Mouse (Mus musculus) lung, adult 2 months (tissue): ENCODE data around the gene Plekha6. TPM values are rescaled to one million over a fixed set of nuclear protein-coding genes. Genes with fewer than 3 reads are reported as not detected.

Source experiments
- DNase-seq: peaks from one replicate; pipeline ENCODE4 v3.0.0; 2022
- H3K4me1 ChIP-seq: fragments of 200-500 bp; 2 replicates; pipeline ENCODE4 v1.6.1; 2011; ENCODE audit warnings: low read length; ENCODE audit not compliant: control insufficient read depth, insufficient read depth
- H3K4me3 ChIP-seq: fragments of 200-500 bp; replicated peaks from 2 replicates; pipeline ENCODE3; 2011; ENCODE audit warnings: low read depth, mild to moderate bottlenecking, control low read depth, low read length; ENCODE audit errors: extremely low read depth
- CTCF ChIP-seq: fragments of 200-500 bp; IDR thresholded peaks from 2 replicates; pipeline ENCODE4 v1.5.1; 2011; ENCODE audit warnings: mild to moderate bottlenecking, low read length, control low read depth; ENCODE audit not compliant: insufficient read depth
- POLR2A ChIP-seq: fragments of 200-500 bp; IDR thresholded peaks from 2 replicates; pipeline ENCODE4 v1.6.1; 2011; ENCODE audit warnings: low read depth, mild to moderate bottlenecking, control low read depth, low read length, borderline replicate concordance; ENCODE audit errors: extremely low read depth
- WGBS: fragments of 180-500 bp; shearing (Covaris S2); methylation state at CpG from one replicate; pipeline ENCODE4 v1.1.7; 2018; 5-methylcytosine and 5-hydroxymethylcytosine counted together
- polyA plus RNA-seq: library from polyadenylated mRNA; depleted of rRNA; stranded (reverse); fragments of >200 nt; gene quantifications from 2 replicates; pipeline ENCODE4 v1.2.3, GENCODE M21; 2012

The Plekha6 gene
- polyA plus RNA-seq, 1 experiment, result 39.4 TPM

DNA sequence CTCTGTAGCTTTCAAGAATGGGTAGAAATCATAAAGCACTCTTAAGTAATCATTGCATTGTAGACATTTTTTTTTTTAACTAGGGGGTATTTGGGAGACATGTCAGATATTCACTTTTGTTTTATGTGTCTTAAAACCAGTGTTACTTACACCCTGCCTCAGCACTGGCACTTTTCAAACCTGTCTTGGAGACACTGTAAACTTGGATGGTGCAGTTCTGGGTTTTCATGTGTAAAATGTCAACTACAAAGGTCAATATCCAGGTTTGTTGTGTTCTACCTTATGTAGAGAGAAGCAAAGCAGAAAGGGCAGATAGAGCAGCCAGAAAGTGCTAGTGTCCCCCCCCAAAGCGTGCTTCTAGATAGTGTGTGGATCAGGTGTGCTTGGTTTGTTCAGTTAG, 25.6 kb upstream of the Plekha6 start:
- TF ChIP-seq POLR2A (no peak), CTCF (no peak)
- DNase-seq, result no peak
- no peak overlapping the region for H3K4me3 ChIP-seq
- 92% methylated on average over 1 of the region's 1 CpGs for WGBS
- peaks cover 10% of the 10 kb centered on the region for H3K4me1 ChIP-seq

DNA sequence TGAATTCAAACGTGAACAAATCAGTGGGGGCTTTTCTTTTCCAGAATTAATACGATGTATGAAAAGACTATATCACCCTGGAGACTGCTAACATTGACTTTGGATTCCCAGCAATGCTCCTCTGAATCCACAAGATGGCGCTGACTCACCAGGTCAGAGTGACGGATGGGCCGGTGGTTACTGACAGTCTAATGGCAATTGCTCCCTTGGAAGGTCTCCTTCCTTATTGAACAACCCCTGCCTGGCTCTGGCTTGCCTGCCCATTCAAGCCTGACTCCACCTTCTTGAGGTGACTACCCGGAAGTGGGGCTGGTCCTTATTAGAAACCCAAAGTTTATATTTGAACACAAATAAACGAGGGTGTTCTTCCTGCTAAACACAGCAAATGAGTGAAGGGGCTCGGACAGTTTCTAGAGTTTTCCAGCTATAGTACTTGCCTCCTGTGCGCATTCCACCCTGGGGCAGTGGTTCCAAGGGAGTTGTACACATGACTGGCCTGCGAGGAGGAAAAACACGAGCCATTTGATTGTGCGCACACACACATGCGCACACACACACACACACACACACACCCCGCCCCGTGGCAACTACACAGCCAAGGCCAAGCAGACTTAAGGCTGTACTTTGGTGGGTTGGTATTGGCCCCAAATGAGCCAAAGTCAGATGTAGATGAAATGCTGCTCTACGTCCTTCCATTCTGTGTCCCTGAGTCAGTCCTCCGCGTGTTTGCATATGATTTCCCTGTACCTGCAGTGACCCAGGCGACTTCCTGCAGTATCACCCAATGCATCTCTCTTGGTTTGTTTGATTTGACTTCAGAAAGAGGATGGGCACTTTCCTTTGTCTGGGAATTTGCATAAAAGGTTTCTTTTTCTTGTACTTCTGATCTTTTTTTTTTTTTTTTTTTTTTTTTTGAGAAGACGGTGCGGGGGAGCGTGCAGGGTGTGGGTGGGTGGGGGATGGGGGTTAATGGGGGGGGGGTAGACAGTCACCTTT, 17.7 kb upstream of the Plekha6 start:
- H3K4me3 ChIP-seq, result no peak overlapping the region
- TF ChIP-seq POLR2A (no peak), CTCF (peak; percentile 93)
- H3K4me1 ChIP-seq, result no peaks in the 10 kb centered on the region
- peak; percentile 42 for DNase-seq
- 56% methylated on average over 22 of the region's 22 CpGs for WGBS

DNA sequence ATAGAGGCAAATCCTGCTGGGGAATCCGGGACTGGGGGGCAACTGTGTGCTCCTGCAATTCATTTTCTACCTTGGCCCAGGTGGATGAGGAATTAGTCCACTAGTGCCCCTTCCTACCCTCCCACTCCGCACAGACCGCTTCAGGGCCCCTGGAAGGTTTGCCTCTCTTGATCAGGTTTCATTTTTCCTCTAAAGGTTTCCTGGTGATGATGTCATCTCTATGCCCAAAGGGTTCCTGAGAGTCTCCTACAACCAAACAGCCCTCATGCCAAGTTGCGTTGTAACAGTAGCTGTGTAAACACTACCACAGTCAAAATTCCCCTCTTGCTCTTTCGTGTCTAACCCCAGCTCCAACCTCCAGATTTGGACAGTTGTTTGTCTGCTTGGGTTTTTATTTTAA, 16.7 kb upstream of the Plekha6 start:
- 56% methylated on average over 5 of the region's 5 CpGs for WGBS
- DNase-seq, result no peak
- H3K4me3 ChIP-seq, result no peak overlapping the region
- TF ChIP-seq CTCF (no peak), POLR2A (no peak)
- H3K4me1 ChIP-seq, result no peaks in the 10 kb centered on the region

DNA sequence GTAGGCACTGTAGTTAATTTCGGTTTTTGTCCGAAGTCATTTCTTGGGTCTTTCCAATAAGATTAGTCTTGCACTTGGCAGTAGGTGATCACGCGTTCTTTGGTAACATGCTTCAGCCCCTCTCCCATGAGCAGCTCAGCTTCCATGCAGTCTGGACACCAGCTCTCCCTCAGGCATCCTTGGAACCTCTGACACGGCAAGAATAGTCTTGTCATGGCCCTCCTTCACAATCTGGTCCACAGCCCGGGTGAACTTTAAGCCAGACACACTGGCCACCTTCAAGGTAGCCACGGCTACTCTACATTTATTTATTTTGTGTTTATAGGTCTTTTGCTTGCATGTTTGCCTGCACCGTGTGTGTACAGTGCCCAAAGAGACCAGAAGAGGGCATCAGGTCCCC, 15.9 kb upstream of the Plekha6 start:
- H3K4me3 ChIP-seq, result no peak overlapping the region
- H3K4me1 ChIP-seq, result no peaks in the 10 kb centered on the region
- DNase-seq, result no peak
- WGBS, result 94% methylated on average over 8 of the region's 8 CpGs
- TF ChIP-seq CTCF (no peak), POLR2A (no peak)

DNA sequence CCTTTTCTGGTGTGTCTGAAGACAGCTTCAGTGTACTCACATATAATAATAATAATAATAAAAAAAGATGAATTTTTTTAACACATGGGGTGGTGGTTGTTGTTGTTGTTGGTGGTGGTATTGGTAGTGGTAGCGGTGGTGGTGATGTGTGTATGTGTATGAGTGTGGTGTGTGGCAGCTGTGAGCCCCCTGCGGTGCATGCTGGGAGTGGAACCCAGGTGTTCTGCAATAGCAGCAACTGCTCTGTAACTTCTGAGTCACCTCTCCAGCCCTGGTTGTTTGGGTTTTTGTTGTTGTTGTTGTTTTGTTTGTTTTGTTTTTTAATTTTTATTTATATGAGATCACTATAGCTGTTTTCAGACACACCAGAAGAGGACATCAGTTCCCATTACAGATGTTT, 13.5 kb upstream of the Plekha6 start:
- whole genome bisulfite sequencing, result 94% methylated on average over 2 of the region's 2 CpGs
- DNase-seq, result no peak
- TF ChIP-seq CTCF (no peak), POLR2A (no peak)
- Histone ChIP-seq H3K4me1 (no peaks in the 10 kb centered on the region), H3K4me3 (no peak overlapping the region)

DNA sequence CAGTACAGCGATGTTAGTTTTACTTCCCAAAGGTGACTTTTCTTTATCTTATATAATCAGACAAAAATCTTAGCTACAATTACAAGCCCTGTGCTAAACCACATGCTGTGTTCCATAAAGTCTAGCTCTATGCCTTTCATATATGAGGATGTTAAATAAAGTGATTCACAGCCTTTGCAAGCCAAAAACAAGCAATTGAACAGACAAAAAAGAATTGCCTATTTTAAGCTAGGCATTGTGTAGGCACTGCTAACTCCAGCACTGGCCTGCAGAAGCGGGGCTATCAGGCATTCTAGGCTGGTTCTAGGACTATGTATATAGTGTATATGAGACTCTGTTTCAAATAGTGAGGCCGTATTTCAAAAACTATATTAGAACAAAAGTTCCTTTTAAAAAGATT, 11.8 kb upstream of the Plekha6 start:
- 96% methylated on average over 3 of the region's 3 CpGs for WGBS
- DNase-seq, result no peak
- Histone ChIP-seq H3K4me1 (no peaks in the 10 kb centered on the region), H3K4me3 (no peak overlapping the region)
- no peak for TF ChIP-seq POLR2A
- TF ChIP-seq CTCF, result no peak

DNA sequence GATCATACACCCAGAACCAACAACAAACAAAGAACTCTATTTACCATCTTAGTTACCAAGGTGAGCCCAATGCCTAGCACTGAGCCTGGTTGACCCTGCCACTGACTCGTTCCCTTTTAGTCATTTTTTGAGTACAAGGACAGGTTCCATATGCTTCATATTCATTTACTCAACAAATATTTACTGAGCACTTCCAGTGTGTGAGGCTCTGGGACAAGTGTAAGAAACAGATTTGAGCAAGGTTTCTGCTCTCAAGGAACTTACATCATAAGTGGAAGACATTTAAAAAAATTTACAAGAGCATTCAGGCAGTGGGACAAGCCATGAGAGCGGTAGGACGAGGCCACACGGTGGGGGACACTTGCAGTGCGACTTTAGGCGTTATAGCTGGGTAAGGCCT, 8.7 kb upstream of the Plekha6 start:
- Histone ChIP-seq H3K4me3 (no peak overlapping the region), H3K4me1 (no peaks in the 10 kb centered on the region)
- TF ChIP-seq POLR2A, result no peak
- no peak for TF ChIP-seq CTCF
- 70% methylated on average over 6 of the region's 6 CpGs for WGBS
- no peak for DNase-seq

DNA sequence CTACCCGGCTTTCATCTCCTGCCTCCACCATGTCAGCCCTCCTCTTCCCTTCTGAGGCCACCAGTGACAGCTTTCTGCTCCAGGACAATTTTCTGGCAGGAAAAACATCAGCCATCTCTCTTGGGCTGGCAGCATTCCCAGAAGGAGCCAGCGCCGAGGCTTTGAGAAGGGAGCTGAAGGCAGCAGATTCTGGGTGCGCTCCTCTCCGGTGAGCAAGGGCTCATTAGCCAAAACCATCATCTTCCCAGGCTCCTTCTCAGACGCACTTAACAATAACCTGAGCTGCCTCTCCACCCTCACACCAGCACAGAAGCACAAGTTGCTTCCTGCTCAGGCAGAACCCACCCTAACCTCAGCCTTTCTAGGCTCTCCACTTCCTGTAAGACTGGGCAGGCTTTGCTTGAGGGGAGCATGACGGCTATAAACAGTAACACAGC, 4.9 kb upstream of the Plekha6 start:
- no peak for DNase-seq
- H3K4me1 ChIP-seq, result peaks cover 4% of the 10 kb centered on the region; the same call in 1 of the 2 replicates
- no peak overlapping the region for H3K4me3 ChIP-seq
- TF ChIP-seq CTCF (no peak), POLR2A (no peak)
- WGBS, result 3% methylated on average over 7 of the region's 7 CpGs

DNA sequence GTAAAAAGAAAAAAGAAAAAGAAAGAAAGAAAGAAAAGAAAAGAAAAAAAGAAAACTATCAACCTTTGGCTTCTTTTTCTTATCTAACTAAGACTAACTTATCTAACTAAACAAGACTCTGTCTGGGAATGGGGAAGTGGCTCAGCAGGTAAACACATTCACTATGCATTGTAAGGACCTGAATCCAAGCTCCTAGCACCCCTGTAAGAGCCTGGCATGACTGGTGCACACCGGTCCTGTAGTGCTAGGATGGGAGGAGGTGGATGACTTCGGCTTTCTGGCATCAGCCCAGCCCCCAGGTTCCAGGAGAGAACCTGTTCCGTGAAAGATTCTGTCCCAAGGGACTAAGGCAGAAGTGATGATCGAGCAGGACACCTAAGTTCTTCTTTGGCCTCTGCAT, 2.5 kb upstream of the Plekha6 start:
- H3K4me3 ChIP-seq, result no peak overlapping the region
- no peak for DNase-seq
- WGBS, result 59% methylated on average over 4 of the region's 4 CpGs
- TF ChIP-seq POLR2A (no peak), CTCF (no peak)
- peaks cover 7% of the 10 kb centered on the region; the same call in 1 of the 2 replicates for H3K4me1 ChIP-seq

DNA sequence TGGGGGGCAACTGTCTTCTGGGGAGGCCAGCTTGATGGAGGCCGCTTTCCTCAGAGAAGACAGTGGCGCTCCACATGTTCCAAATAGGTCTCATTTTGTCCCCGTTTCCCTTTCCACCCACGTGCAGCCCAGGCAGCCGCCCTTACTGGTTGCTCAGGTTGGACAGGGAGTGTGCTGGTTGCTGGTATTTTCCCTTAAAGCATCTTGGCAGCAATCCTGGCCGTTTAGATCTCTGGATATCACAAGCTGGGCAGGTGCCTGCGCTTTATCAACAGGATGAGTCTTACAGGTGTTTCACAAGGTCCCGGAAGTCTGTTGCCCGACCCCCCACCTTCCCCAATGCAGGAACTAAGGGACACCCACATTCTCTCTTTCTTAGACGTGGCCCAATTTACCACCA, 2.0 kb upstream of the Plekha6 start:
- Histone ChIP-seq H3K4me1 (peaks cover 7% of the 10 kb centered on the region; the same call in 1 of the 2 replicates), H3K4me3 (no peak overlapping the region)
- TF ChIP-seq CTCF (no peak), POLR2A (no peak)
- no peak for DNase-seq
- 60% methylated on average over 10 of the region's 10 CpGs for WGBS
